Mouse (Mus musculus) spleen, postnatal 4 days (tissue): ENCODE results near the gene Adam23.

ENCODE experiments used
- DNase-seq, 2 experiments: peaks; one replicate each; pipeline ENCODE4 v3.0.0; 2022; ENCODE audit warnings: low spot score in 2 of 2

Gene Adam23

DNA sequence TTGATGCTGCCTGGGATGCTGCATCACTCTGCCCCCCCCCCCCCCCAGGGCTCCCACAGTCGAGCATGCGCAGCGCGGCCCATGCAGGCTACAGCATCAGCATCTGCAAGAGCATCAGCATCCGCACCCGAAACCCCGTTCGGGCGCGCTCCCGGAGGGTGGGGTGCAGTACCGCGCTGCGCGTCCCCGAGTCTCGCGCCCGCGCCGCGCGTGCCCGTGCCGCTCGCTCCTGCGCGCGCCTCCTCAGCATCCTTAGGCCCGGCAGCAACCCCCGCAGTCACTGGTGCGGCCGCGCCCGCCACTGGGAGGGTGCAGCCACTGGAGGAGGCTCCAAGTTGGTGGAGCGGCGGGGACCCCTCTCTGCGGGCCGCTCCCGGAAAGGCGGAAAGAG lies at the start of gene Adam23:
TSS of gene Adam23 (plus strand) at position 236 of the 391 bp plus-strand sequence.
- DNase-seq, result no peak

DNA sequence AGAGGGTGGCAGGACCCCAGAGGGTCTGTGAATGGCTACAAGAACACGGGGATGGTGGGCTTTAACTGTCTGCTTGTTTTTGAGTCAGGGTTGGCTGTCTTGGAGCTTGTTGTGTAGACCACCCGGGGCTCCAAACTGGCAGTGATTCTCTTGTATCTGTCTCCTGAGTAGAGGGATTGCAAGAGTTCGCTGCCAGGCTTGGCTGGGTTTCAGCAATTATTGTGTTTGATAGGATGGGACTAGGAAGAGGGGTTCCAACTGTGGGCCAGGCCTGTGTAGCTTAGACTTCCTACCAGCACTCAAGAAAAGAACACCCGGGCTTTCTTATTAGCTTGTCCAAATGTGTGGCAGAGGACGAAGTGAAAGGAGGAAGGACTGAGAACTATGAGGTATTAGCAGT lies 44.6 kb upstream of the Adam23 start:
- DNase-seq, result no peak

DNA sequence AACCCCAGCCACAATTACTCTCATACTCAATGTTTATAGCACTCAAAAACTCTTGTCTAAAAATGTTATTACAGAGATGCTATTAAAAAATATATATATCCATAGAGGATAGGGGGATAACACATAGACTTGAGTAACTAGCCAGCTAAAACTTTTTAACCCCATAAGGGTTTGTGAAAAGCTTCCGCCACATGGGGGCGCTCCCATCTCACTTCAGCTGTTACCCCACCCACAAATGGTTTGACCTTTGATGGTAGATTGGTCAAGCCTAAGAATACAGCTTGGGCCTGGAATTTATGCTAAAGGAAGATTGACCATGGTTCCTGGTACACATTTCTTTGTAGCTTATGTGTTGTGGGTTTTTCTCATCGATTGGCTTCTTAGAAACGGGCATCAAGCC lies 42.1 kb upstream of the Adam23 start:
- no peak for DNase-seq

DNA sequence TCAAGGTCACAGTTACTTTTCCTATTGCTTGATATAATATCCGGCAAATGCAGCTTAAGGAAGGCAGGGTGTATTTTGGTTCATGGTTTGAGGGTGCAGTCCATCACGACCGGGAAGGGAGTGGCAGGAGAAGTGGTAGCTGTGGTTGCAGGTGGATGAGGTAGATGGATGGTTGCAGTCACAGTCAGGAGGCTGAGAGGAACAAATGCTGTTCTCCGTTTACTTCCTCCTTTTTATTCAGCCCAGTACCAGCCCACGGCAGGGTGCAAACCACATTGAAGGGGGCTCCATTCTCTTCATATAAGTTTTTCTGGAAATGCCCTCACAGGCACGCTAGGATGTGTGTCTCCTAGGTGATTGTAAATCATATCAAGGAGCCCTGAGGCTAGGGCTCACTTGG lies 37.3 kb upstream of the Adam23 start:
- DNase-seq, result no peak

DNA sequence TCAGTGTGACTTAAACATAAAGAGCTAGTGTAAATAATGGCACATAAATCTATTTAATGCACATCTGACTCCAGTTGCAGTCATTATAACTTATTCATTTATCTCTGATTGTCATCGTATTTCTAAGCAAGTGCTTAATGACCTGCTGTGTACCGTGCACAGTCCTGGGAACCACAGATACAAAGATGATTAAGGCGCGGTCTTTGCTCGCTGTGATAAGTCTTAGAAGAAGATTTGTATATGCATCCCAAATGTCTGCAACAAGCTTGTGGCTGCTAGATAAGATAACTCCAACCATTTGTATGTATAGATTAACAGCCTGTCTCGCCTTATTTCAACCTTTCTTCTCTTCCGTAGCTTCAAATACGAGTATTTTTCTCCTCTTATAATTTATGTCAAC lies 27.2 kb upstream of the Adam23 start:
- no peak for DNase-seq

DNA sequence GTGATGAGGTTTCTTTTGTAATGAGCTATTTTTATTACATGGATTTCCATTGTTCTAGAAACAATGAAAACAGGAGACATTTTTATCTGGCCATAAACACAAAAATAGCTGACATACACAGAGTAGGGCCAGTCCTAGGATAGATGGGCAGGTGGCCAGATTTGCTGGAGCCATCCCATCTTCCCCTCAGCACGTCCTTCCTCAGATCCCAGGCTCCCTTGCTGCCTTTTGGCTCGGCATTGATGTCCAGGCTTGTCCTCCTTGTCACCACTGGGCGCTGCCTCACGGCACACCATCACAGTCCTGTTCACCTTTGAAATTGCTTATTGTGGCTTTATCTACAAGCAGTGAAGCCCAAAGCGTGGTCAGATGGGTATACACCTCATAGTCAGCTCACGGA lies 15.0 kb upstream of the Adam23 start:
- DNase-seq, result no peak

DNA sequence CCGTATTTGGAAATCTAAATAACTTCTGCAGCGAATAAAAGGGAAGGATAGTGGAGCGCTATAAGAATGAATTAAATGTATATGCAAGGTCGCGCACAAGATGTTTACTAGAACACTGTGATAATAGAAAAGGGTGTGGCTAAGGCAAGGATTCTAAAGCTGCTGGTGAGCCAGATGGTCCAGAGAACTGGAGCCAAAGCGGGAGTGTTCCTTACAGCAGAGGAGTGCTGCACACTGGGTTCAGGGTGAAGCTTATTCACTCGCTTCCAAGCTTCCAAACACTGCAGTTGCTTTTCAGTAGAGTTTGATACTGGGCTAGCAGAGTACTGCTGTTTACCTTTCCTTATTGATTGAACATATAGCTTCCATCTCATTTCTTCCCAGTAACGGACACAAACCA lies 14.5 kb upstream of the Adam23 start:
- DNase-seq, result no peak

DNA sequence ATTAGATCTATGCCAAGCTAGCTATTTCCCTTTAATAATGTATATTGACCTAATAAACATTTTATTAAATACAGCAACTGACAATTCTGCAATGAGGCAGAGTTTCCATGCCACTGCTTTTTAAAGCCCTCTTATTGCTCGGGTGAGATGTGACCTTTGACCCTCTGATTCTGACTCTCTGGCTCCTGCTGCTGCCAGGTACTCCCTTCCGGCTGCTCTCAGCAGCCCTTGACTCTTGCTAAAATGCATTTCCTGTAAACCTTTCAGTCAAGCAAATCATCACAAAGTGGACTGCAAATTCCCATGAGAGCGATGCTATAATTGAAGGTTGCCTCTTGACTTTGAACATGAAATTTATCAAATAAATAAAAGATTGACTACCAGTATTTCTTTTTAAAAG lies 13.8 kb upstream of the Adam23 start:
- no peak for DNase-seq

DNA sequence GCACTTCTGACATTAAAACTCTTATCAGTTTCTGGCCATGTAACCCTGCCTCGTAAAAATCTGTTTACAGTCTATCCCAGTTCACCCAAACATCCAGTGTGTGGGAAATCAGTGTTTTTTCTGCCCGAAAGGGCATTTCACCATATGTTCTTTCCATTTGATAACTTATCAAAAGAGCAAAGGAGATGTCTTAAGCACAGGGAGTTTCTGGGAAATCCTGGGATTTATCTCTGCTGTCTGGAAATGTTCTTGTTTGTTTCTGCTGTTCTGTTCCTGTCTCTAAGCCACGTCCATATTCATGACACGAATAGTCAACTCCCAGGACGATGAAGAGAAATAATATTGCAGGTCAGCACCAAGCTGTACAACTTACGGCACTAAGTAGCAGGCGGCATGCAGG lies 11.6 kb upstream of the Adam23 start:
- no peak for DNase-seq

DNA sequence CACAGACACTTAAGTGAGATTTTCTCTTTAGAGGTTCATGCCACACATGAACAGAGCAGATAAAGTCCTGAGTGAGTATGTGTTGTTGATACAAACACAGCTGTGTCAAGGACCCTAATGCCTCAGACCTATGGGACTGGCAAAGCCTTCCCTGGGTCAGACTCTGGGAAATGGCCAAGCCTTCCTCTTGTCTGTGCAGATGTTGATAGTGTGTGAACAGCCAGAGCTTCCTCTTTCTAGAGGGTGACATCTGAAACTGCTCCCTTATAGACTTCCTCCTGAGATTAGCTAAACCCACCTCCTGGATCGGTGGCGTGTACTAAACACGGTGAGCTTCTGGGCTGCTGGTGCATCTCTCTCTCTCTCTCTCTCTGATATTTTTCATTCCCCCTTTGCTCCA lies 8.2 kb upstream of the Adam23 start:
- no peak for DNase-seq

DNA sequence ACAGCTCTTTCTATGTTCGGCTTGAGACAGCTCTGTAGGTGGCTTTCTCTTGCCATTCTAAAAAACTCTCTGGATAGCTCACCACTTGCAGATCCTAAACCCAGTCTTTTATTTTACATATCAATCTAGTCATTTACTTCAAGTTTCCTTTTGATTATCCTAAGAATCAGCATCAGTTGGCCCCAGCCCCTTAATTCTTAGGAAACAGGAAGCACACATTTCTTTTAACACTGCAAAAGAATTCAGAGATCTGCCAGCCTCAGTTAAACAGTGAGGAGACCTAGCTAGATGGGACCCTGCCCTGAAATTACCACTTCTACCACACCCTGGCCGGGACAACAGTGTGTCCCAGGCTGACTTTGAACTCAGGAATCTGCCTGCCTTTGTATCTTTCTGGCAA lies 3.5 kb upstream of the Adam23 start:
- no peak for DNase-seq

DNA sequence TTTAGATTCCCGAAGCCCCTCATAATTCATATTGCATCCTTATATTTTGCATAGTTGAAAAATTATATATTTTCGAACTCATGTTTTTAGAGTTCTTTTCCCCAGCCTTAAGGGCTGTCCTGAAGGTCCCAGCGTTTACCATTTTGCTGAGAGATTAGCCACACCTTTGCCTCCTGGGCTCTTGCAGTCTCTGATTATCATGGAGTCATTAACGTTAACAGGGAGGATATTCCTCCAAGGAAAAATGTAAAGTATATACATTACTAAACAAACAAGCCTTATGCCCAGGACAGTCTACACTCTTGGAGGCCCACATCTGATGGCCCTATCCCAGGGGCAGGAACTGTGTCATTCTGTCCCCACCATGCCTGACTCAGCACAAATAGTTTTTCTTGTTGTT lies 3.1 kb upstream of the Adam23 start:
- DNase-seq, result no peak

DNA sequence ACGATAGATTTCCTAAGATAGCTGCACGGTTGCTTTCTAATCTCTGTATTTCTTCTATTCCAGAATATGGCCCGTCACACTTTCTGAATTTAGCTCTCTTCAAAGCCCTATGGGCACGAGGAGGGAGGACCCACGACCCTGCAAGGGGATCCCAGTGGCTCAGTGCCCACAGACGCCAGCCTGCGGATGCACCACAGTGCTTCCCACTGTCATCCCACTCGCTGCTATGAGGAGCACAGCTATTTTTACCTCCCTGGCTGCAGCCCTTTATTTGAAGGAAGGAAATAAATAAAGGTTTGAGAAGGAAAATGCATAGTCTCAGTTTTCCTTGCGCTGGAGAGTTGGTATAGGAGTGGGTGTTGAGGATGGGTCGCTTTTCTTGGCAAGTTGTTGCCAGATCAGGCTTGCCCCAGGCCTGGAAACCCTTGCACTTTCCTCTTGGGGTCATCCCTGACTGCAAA lies 512 bp upstream of the Adam23 start:
- DNase-seq, result no peak

DNA sequence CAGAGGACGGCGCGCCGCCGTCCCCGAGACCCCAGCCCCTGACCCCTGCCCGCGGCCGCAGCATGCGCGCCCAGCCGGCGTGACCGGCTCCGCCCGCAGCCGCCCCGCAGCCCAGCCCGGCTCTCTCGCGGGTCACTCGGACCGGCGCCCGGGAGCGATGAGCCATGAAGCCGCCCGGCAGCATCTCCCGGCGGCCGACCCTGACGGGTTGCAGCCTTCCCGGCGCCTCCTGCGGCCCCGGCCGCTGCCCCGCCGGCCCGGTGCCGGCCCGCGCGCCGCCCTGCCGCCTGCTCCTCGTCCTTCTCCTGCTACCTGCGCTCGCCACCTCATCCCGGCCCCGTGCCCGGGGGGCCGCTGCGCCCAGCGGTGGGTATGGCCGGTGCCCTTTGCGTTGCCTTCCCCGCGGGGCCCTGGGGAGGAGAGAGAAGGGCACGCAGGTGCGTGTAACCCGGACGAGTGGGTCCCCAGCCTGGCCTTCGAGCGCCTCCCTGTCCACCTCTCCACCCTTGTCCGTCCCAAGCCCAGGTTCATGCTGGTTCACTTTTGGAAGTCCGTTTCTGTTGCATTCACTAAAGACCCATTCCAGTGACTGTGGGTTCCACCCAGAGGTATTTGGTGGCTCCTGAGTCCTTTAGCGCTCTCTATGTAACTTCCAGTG lies 485 bp downstream of the Adam23 start:
- no peak for DNase-seq

DNA sequence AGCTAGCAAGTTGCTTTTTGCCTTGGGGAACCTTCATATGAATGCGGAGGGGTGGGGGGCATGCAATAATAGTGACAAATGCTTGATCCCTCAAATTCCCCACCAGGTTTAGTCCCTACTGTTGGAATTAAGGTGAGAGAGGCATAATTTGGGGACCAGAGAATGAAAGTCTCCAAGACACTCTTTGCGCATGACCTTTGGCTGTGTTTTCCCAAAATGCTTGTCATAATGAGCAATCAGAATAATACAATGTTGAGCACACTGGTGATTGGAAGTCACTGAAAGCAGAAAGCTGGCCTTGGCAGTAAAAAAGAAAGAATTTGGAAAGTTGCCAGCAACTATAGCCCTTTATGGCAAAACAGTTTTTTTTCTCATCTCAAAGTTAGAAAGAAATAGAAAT lies 1.0 kb downstream of the Adam23 start:
- no peak for DNase-seq

DNA sequence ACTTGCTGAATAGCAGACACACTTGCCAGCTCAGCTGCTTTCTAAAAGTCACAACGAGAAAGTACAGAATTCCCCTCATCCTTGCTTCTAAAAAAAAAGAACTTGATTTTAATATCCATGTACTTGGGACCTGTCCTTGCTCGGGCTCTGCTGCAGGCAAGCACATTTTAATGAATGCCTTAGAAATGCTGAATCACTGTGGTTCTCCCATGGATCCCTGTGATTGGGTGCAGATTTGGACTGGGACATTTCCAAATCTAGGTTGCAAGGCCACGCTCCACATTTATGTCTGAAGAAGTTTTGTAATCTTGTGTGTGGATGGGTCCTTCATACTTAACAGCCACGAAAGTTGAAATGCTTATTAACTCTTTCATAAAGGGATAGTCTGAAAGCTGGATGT lies 4.4 kb downstream of the Adam23 start:
- DNase-seq, result no peak

DNA sequence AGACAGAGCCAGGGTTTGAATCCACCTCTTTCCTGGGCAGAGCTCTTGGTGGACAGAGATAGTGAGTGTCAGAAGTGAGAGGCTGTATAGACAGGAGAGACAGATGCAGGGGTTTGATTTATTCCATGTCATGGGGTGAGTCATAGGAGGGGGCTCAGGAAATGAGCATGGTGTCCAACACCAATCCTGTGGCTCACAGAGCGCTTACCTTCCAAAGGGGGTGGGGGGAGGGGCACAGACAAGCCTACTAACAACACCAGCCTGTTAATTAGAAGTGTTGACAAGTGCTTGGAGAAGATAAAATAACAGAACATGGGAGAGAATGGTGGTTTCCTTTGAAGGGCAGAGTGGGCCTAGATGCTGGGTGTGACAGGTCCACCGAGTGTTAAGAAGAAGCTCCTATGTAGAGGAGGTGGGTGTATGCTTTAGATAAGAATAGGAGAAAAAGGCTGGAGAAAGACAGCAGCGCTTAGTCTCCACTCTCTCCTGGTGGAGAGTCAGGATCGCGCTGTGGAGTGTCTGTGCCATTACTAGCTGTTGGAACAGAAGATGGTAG lies 7.7 kb downstream of the Adam23 start:
- DNase-seq, result no peak

DNA sequence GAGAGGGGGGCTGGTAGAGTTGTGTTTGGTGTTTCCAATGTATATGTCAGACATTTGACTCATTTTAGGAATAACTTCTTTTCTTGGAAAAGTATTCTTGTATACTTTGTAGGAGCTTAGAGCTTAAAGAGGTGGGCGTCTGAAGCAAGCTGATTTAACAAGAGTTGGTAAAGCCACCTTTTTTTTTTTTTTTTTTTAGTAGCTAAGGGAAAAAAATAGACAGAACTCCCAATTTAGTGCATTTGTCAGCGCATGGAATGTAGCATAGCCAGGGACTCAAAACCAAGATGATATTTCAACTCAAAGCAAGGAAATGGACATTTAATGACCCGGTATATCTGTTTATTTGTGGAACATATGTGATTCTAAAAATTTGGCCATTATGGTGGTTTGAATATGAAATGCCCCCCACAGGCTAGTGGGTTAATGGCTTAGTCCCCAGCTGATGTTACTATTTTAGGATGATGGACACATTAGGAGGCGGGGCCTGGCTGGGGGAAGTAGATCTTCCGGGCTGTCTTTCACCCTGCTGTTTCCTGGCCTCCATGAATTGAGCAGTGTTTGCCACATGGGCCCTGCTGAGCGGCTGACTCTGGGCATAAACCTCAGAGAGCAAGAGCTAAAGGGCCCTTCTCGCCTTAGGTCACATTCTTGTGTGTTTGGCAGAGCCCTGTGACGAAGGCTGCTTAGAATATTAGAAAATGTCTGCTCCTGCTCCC lies 12.3 kb downstream of the Adam23 start:
- no peak for DNase-seq

DNA sequence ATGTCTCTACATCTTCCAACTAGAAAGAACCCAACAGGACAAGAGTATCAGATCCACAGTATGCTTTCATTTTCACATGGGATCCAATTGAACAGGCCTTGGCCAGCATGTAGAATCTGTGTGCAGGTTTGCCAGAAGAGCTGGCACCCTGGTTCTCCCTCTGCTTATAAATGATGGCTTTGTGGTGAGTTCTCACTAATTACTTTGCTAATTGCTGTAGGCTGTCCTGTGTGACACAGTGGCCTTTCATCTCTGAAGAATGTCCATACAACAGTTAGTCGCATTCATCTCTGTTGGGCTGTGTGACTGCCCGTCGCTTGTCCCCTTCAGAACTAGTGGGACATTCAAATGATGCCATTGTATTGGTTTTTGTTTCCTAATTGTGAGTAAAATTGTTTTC lies 13.5 kb downstream of the Adam23 start:
- no peak for DNase-seq

DNA sequence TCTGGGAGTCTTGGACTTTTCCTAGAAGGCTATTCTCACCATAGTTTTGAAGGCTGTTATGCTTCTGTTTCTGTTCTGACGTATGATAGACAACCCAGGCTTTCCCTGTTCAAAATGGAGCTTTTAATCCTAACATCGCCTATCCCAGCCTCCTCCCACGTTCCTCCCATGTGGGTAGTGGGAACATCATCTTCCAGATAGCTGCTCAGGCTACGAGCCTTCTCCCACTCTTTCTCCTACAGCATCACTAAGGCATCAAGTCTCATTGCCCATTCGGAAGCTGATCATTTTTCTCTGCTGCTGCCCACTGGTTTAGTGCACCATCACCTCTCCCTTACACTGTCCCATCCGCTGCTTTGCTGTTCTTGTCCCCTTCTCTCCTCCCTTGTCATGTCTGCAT lies 14.2 kb downstream of the Adam23 start:
- DNase-seq, result no peak

DNA sequence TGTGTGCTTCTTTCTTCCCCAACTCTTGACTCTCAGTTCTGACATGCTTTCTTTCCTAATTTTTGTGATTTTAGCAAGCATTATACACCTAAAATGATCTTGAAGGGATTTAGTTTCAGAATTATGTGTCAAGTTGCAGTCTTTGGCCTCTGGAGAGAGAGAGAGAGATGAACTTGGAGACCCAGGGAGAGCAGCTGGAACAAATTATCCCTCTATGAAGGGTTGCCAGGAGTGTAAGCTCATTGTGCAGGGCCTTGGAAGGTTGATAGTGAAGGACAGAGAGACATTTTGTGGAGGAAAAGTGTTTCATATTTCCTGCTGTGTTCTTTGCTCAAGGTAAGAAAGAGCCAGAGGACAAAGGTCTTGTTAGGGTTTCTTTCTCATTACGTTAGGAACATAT lies 18.8 kb downstream of the Adam23 start:
- no peak for DNase-seq

DNA sequence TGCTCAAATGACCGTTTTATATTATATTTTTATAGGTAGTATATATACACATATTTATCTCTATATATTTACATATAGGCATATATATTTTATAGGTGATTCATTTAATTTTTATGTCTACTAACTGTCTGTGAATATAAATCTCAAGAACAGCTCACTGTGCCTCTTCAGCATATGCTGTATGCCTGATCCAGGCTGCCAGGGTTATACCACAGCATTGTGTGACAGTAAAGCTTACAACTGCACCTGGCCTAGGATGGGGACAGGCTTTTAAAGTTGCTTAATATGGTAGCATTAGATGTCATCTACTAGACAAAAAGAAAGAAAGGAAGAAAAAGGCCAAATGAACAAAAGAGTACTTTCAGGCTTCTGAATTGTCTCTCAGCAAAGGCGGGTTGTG lies 27.6 kb downstream of the Adam23 start:
- no peak for DNase-seq

DNA sequence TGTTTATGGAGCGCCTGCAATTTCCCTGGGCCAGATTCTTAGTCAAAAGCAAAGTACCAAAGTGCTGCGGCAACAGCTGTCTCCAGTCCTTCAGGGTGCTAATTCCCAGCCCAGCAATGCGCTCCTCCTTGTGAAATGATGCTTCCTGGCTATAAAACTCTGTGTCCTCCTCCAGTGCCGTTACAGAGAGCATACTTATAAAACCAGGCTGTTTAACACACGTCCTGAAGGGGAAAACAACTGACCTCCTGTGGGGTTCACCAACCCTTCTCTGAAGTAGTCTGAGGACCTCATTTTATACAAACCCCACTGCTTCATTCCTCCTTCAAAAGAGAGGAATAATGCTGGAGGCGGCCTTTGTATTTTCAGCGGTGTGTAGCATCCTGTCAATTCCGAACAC lies 28.0 kb downstream of the Adam23 start:
- DNase-seq, result no peak

DNA sequence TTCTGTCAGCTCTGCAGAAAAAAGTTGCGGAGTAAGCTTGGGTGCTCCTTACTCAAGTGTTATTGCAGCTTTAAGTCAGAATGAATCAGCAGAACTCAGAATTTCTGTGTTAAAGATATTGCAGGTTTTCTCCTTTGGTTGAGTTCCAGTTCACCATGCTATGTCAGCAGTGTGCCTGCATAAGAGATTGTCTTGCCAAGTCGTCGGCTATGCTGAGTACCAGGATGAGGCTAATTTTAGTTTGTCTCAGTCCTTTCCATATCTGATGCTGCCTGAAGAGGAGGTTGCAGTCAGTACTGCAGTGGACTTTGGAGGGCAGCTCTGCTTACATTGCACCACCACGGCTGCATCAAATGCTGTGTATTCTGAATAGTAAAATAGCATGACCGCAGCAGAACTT lies 33.3 kb downstream of the Adam23 start:
- DNase-seq, result no peak
